Mouse (Mus musculus) heart, embryonic 12.5 days (tissue): ENCODE measurements around the gene Scrn3. TPM values are rescaled to one million over a fixed set of nuclear protein-coding genes. Genes with fewer than 3 reads are reported as not detected.
A peak's percentile ranks its signal among the peaks of the same experiment; 100 is the strongest.

Experiments
- ATAC-seq: fragments of 200-750 bp; cut with Nextera tagmentation; 2 replicates; pipeline ENCODE4 v1.8.0; 2017; ENCODE audit warnings: moderate TSS enrichment, moderate library complexity; ENCODE audit not compliant: insufficient number of reproducible peaks, low FRiP score
- H3K27ac ChIP-seq: fragments of 300-500 bp; sonication (generic); 2 replicates; pipeline ENCODE4 v1.5.1; 2016; ENCODE audit warnings: mild to moderate bottlenecking, moderate library complexity; ENCODE audit not compliant: poor library complexity, severe bottlenecking
- H3K27me3 ChIP-seq: fragments of 300-500 bp; sonication (generic); replicated peaks from 2 replicates; pipeline ENCODE4 v1.6.1; 2016; ENCODE audit warnings: mild to moderate bottlenecking, moderate library complexity
- H3K36me3 ChIP-seq: fragments of 300-500 bp; sonication (generic); 2 replicates; pipeline ENCODE4 v1.6.1; 2016; ENCODE audit warnings: mild to moderate bottlenecking, moderate library complexity
- H3K4me1 ChIP-seq: fragments of 300-500 bp; sonication (generic); replicated peaks from 2 replicates; pipeline ENCODE4 v1.6.1; 2016; ENCODE audit warnings: mild to moderate bottlenecking
- H3K4me2 ChIP-seq: fragments of 300-500 bp; sonication (generic); 2 replicates; pipeline ENCODE4 v1.6.1; 2016; ENCODE audit warnings: mild to moderate bottlenecking, moderate library complexity
- H3K4me3 ChIP-seq: fragments of 300-500 bp; sonication (generic); 2 replicates; pipeline ENCODE4 v1.5.1; 2016; ENCODE audit warnings: mild to moderate bottlenecking
- H3K9ac ChIP-seq: fragments of 300-500 bp; sonication (generic); 2 replicates; pipeline ENCODE4 v1.6.1; 2016; ENCODE audit warnings: mild to moderate bottlenecking, moderate library complexity
- H3K9me3 ChIP-seq: fragments of 300-500 bp; sonication (generic); replicated peaks from 2 replicates; pipeline ENCODE4 v1.6.1; 2016; ENCODE audit warnings: mild to moderate bottlenecking, moderate library complexity
- WGBS: fragments of 180-500 bp; shearing (Covaris S2); methylation state at CpG from one replicate; pipeline ENCODE4 v1.1.7; 2016; 5-methylcytosine and 5-hydroxymethylcytosine counted together
- polyA plus RNA-seq: library from polyadenylated mRNA; unstranded; fragments of >200 nt; fragmentation: Nextera tagmentation; extraction: Ambion mirVana; gene quantifications from 2 replicates; pipeline ENCODE4 v1.2.1, GENCODE M21; 2016

Scrn3 gene
- polyA plus RNA-seq, 1 experiment from 2014 or later, result 14.9 TPM

DNA sequence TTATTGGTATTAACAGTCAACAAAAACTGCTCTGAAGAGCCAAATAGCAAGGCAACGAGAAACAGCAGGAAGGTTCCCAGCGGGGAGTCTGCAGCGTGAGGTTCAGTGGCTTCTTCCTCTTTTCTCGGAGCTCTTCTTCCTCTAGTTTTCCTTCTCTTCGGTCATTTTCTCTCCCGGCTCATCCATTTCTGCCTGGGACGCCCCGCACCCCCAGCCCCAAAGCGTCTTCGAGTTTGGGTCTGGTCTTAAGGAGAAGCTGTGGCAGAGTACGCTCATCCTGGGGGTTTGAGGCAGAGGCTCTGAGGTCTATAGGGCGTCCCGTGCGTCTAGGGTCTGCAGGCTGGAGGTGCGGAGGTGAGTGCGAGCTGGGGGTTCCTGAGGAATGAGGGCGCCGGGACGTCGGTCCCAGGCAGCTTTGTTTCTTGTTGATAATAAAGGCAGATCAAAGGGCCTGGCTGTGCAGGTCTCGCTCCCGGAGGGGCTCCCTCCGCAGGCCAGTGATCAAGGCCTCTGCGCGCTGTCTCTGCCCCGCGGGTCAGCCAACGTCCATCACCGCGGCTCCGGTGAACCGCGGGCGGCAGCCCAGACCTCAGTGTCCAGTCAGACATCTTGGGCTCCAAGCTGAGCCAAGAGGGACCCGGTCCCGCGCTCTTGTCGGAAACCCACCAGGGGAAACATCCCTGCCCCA, 35.2 kb upstream of the Scrn3 start:
- peak overlapping the region; percentile 6 for H3K4me3 ChIP-seq
- peaks cover 70% of the 10 kb centered on the region for H3K27me3 ChIP-seq
- H3K4me2 ChIP-seq, result peak overlapping the region; percentile 41
- no peaks in the 10 kb centered on the region for H3K36me3 ChIP-seq
- H3K9ac ChIP-seq, result no peak overlapping the region
- 2% methylated on average over 38 of the region's 38 CpGs for WGBS
- H3K4me1 ChIP-seq, result peaks cover 59% of the 10 kb centered on the region
- H3K27ac ChIP-seq, result no peak overlapping the region
- H3K9me3 ChIP-seq, result no peaks in the 10 kb centered on the region
- no peak for ATAC-seq

- no peaks in the 10 kb centered on the region for H3K9me3 ChIP-seq
- no peak overlapping the region; the same call in 1 of the 2 replicates for H3K4me3 ChIP-seq
- H3K27ac ChIP-seq, result no peak overlapping the region
- no peaks in the 10 kb centered on the region for H3K36me3 ChIP-seq
- no peak overlapping the region for H3K9ac ChIP-seq
- ATAC-seq, result no peak
- peak overlapping the region; percentile 41 for H3K4me2 ChIP-seq
- H3K4me1 ChIP-seq, result peaks cover 54% of the 10 kb centered on the region
- peaks cover 66% of the 10 kb centered on the region for H3K27me3 ChIP-seq
- under 1% methylated on average over 18 of the region's 18 CpGs for WGBS
Measured at GRCm38 (mm10) chr2:73277709-73278075, 34.7 kb upstream of the Scrn3 start.

- H3K4me1 ChIP-seq, result peaks cover 48% of the 10 kb centered on the region
- WGBS, result 3% methylated on average over 20 of the region's 20 CpGs
- H3K36me3 ChIP-seq, result no peaks in the 10 kb centered on the region
- H3K4me3 ChIP-seq, result peak overlapping the region; percentile 31
- no peak for ATAC-seq
- H3K27me3 ChIP-seq, result peaks cover 60% of the 10 kb centered on the region
- no peak overlapping the region for H3K27ac ChIP-seq
- no peak overlapping the region for H3K9ac ChIP-seq
- H3K9me3 ChIP-seq, result no peaks in the 10 kb centered on the region
- H3K4me2 ChIP-seq, result peak overlapping the region; percentile 62
Measured at GRCm38 (mm10) chr2:73278131-73278854, 34.1 kb upstream of the Scrn3 start.

- H3K4me1 ChIP-seq, result peaks cover 42% of the 10 kb centered on the region
- H3K27me3 ChIP-seq, result peaks cover 54% of the 10 kb centered on the region
- 1% methylated on average over 17 of the region's 17 CpGs for WGBS
- no peak overlapping the region for H3K27ac ChIP-seq
- H3K9me3 ChIP-seq, result no peaks in the 10 kb centered on the region
- ATAC-seq, result 0 out of 2 replicates have a peak, but pooled peaks have one; percentile 41
- H3K4me3 ChIP-seq, result peak overlapping the region; percentile 31
- H3K9ac ChIP-seq, result no peak overlapping the region
- H3K36me3 ChIP-seq, result no peaks in the 10 kb centered on the region
- H3K4me2 ChIP-seq, result peak overlapping the region; percentile 62
Measured at GRCm38 (mm10) chr2:73278869-73279268, 33.5 kb upstream of the Scrn3 start.

GRCm38 (mm10) chr2:73279271-73280038, 32.9 kb upstream of the Scrn3 start:
- Histone ChIP-seq H3K9ac (no peak overlapping the region), H3K4me3 (peak overlapping the region; percentile 31), H3K4me2 (peak overlapping the region; percentile 62), H3K4me1 (peaks cover 36% of the 10 kb centered on the region), H3K36me3 (no peaks in the 10 kb centered on the region), H3K9me3 (no peaks in the 10 kb centered on the region), H3K27ac (no peak overlapping the region), H3K27me3 (peaks cover 49% of the 10 kb centered on the region)
- no peak for ATAC-seq
- 1% methylated on average over 29 of the region's 31 CpGs for WGBS

DNA sequence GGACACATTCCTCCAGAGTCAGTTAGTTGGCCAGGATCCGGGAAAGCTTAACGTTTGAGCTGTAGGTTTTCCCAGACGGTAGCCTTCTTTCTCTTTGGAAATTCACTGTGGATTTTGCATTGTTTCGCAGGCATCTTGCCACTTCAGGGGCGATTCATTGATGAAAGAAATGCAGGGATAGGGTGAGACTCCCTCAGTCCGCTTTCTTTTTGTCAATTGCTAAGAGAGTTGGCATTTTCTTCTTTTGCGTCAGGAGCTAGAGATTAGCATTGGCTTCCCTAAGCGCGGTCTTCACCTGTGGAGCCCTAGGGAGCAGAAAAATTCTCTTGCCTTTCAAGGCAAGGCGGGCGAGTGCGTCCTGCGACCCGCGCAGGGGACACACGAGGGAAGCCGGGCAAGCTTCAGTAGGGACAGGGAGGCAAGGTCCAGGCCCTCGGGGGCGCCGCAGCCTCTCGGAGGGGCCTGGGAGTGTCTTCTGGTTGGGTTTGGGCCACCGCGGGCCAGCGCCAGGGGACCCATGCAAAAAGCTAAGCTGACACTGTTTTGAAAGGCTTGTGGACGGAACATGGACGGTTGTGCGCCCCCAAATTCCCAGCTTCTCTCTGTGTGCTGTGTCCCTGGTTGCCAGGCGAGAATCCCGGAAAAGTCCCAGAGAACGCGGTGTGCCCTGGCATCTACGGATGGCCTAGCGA, 31.9 kb upstream of the Scrn3 start:
- peak overlapping the region; percentile 55 for H3K4me2 ChIP-seq
- H3K4me3 ChIP-seq, result peak overlapping the region; percentile 30
- peaks cover 32% of the 10 kb centered on the region for H3K4me1 ChIP-seq
- peaks cover 45% of the 10 kb centered on the region for H3K27me3 ChIP-seq
- H3K36me3 ChIP-seq, result no peaks in the 10 kb centered on the region
- WGBS, result 2% methylated on average over 33 of the region's 33 CpGs
- peak overlapping the region; percentile 15; the same call in 1 of the 2 replicates for H3K9ac ChIP-seq
- H3K9me3 ChIP-seq, result no peaks in the 10 kb centered on the region
- 0 out of 2 replicates have a peak, but pooled peaks have one; percentile 9 for ATAC-seq
- no peak overlapping the region for H3K27ac ChIP-seq

- ATAC-seq, result 0 out of 2 replicates have a peak, but pooled peaks have one; percentile 19
- 10% methylated on average over 22 of the region's 22 CpGs for WGBS
- Histone ChIP-seq H3K9me3 (no peaks in the 10 kb centered on the region), H3K4me3 (peak overlapping the region; percentile 30), H3K36me3 (no peaks in the 10 kb centered on the region), H3K4me1 (peaks cover 32% of the 10 kb centered on the region), H3K4me2 (peak overlapping the region; percentile 55), H3K9ac (0 out of 2 replicates have a peak overlapping the region, but pooled peaks have one; percentile 11), H3K27ac (no peak overlapping the region), H3K27me3 (peaks cover 45% of the 10 kb centered on the region)
Measured at GRCm38 (mm10) chr2:73281048-73281661, 31.2 kb upstream of the Scrn3 start.

DNA sequence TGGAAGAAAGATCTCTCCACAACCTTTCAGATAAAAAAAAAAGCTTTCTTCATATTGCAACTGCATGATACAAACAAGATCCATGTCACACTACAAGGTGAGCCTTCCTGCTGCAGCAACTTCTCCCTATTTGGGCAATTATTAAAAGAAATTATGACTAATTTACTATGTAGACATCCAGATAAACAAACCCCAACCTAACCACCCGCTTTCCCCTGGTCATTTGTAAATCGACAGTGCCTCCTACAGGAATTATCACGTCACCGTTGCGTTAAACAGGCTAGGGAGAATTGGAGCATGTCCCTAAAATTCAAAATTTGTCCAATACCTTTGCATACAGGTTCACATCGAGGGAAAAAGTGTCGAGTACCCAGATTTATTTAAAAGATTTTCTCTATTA, 30.7 kb upstream of the Scrn3 start:
- Histone ChIP-seq H3K36me3 (0 out of 2 replicates have a peak, but pooled peaks cover 4% of the 10 kb centered on the region), H3K4me3 (no peak overlapping the region), H3K4me2 (no peak overlapping the region), H3K4me1 (peaks cover 32% of the 10 kb centered on the region), H3K27me3 (peaks cover 43% of the 10 kb centered on the region), H3K9ac (no peak overlapping the region), H3K27ac (no peak overlapping the region), H3K9me3 (no peaks in the 10 kb centered on the region)
- ATAC-seq, result no peak
- 13% methylated on average over 7 of the region's 7 CpGs for WGBS

DNA sequence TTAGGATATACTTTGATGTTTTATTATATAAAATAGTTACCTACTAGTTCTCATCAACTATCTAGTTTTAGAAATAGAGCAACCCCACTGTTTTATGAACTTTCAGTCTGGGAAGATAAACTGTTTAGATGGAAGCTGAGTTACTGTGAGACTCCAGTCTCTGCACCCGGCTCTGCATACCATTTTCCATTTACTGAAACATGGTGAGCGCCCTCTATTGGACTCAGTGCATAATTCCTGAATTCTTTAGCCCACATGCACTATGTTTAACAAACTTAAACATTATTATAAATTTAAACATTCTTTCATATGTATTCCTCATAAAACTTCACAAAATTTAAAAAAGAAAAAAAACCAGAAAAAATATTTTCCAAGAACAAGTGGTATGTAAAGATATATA, 26.8 kb upstream of the Scrn3 start:
- ATAC-seq, result no peak
- Histone ChIP-seq H3K9me3 (no peaks in the 10 kb centered on the region), H3K4me1 (peaks cover 8% of the 10 kb centered on the region), H3K4me3 (no peak overlapping the region), H3K4me2 (no peak overlapping the region), H3K9ac (no peak overlapping the region), H3K27me3 (peaks cover 16% of the 10 kb centered on the region), H3K36me3 (peaks cover 14% of the 10 kb centered on the region), H3K27ac (no peak overlapping the region)
- 13% methylated on average over 2 of the region's 2 CpGs for WGBS

- Histone ChIP-seq H3K4me3 (no peak overlapping the region), H3K36me3 (peaks cover 33% of the 10 kb centered on the region), H3K9me3 (no peaks in the 10 kb centered on the region), H3K27ac (no peak overlapping the region), H3K9ac (no peak overlapping the region), H3K4me1 (no peaks in the 10 kb centered on the region), H3K27me3 (no peaks in the 10 kb centered on the region), H3K4me2 (no peak overlapping the region)
- no peak for ATAC-seq
- 89% methylated on average over 4 of the region's 4 CpGs for WGBS
Measured at GRCm38 (mm10) chr2:73291130-73291529, 21.3 kb upstream of the Scrn3 start.
